Mouse (Mus musculus) hindbrain, embryonic 11.5 days (tissue): ENCODE measurements around the gene Ybx2. TPM values are rescaled to one million over a fixed set of nuclear protein-coding genes. Genes with fewer than 3 reads are reported as not detected.

Experiments
- ATAC-seq: fragments of 200-750 bp; cut with Nextera tagmentation; 2 replicates; pipeline ENCODE4 v1.8.0; 2017; ENCODE audit warnings: mild to moderate bottlenecking, moderate TSS enrichment, moderate library complexity; ENCODE audit not compliant: low FRiP score
- DNase-seq: peaks from one replicate; pipeline ENCODE4 v3.0.0-alpha.2; 2015; ENCODE audit warnings: low spot score
- H3K27ac ChIP-seq: fragments of 300-500 bp; sonication (generic); 2 replicates; pipeline ENCODE4 v1.5.1; 2014; ENCODE audit warnings: mild to moderate bottlenecking, low read depth, low read length
- H3K27me3 ChIP-seq: fragments of 300-500 bp; sonication (generic); 2 replicates; pipeline ENCODE4 v1.6.1; 2014; ENCODE audit warnings: mild to moderate bottlenecking, low read length, moderate library complexity, mixed read lengths; ENCODE audit not compliant: control insufficient read depth, insufficient read depth
- H3K36me3 ChIP-seq: fragments of 300-500 bp; sonication (generic); 2 replicates; pipeline ENCODE4 v1.6.1; 2014; ENCODE audit warnings: mild to moderate bottlenecking, low read length, moderate library complexity, mixed read lengths; ENCODE audit not compliant: control insufficient read depth, insufficient read depth
- H3K4me1 ChIP-seq: fragments of 300-500 bp; sonication (generic); replicated peaks from 2 replicates; pipeline ENCODE4 v1.6.1; 2014; ENCODE audit warnings: low read length, mixed read lengths; ENCODE audit not compliant: control insufficient read depth, insufficient read depth
- H3K4me2 ChIP-seq: fragments of 300-500 bp; sonication (generic); replicated peaks from 2 replicates; pipeline ENCODE4 v1.6.1; 2014; ENCODE audit warnings: mild to moderate bottlenecking, low read depth, low read length
- H3K4me3 ChIP-seq: fragments of 300-500 bp; sonication (generic); 2 replicates; pipeline ENCODE4 v1.5.1; 2014; ENCODE audit warnings: low read depth, low read length
- H3K9ac ChIP-seq: fragments of 300-500 bp; sonication (generic); 2 replicates; pipeline ENCODE4 v1.6.1; 2014; ENCODE audit warnings: low read depth, low read length
- H3K9me3 ChIP-seq: fragments of 300-500 bp; sonication (generic); 2 replicates; pipeline ENCODE4 v1.6.1; 2016; ENCODE audit warnings: low read length; ENCODE audit not compliant: control insufficient read depth
- WGBS: fragments of 180-500 bp; shearing (Covaris S2); extraction: QIAGEN DNeasy Blood & Tissue Kit; methylation state at CpG from one replicate; pipeline ENCODE4 v1.1.7; 2014; 5-methylcytosine and 5-hydroxymethylcytosine counted together
- polyA plus RNA-seq: library from polyadenylated mRNA; unstranded; fragments of >200 nt; fragmentation: Nextera tagmentation; extraction: Ambion mirVana; gene quantifications from 2 replicates; pipeline ENCODE4 v1.2.1, GENCODE M21; 2014

The Ybx2 gene
- polyA plus RNA-seq, 1 experiment from 2014 or later, result 4.8 TPM

DNA sequence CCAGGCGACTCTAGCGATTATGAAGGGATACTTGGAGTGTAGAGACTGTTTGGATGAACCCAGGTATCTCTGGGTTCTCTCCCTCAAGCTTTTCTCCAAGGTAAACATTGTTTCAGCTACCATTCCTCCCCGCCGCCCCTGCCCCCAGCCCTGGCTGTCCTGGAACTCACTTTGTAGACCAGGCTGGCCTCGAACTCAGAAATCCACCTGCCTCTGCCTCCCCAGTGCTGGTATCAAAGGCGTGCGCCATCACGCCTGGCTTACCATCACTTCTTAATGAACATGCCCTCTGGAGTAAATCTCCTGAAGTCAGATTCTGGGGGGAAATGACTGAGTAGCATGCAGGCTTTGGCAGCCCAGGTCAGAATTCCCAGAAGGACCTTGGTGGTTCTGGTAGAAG, 46.6 kb downstream of the Ybx2 start, which contains the start of gene Elp5:
Elp5 (minus strand) TSS at position 293 of the 400 bp plus-strand sequence.
- no peaks in the 10 kb centered on the region for H3K9me3 ChIP-seq
- no peak for DNase-seq
- WGBS, result 71% methylated on average over 8 of the region's 8 CpGs
- ATAC-seq, result no peak
- H3K4me1 ChIP-seq, result peaks cover 11% of the 10 kb centered on the region
- peak within 1 kb of the TSS; percentile 99 for H3K27ac ChIP-seq
- H3K4me2 ChIP-seq, result peak within 1 kb of the TSS; percentile 77
- no peaks in the 10 kb centered on the region for H3K27me3 ChIP-seq
- H3K36me3 ChIP-seq, result 0 out of 2 replicates have a peak, but pooled peaks cover 3% of the 10 kb centered on the region
- peak within 1 kb of the TSS; percentile 98 for H3K9ac ChIP-seq
- H3K4me3 ChIP-seq, result peak within 1 kb of the TSS; percentile 94

- Histone ChIP-seq H3K9me3 (no peaks in the 10 kb centered on the region), H3K27ac (no peak overlapping the region)
- no peak for ATAC-seq
Observed at GRCm38 (mm10) chr11:69982877-69983276, 47.3 kb downstream of the Ybx2 start.

DNA sequence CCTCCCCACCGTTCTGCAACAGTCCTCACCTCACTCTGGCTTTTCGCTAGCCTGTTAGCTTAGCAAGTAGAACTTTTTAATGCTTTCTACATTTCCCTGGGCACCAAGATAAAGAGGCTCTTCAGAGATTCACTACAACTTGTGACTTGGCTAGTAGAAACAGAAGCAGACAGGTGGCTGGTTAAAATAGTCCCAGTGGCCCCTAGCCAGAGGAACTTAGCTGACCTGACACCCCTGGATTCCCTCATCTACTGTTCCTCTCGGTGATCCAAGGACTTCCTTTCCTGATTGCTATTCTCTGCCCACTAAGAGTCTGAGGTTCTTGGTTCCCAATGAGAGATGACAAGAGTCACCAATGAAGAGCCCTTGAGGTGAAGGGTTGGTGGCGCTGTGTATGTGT, 47.8 kb downstream of the Ybx2 start:
- no peak overlapping the region for H3K9ac ChIP-seq
- no peaks in the 10 kb centered on the region for H3K9me3 ChIP-seq
- no peak overlapping the region for H3K4me2 ChIP-seq
- H3K4me1 ChIP-seq, result peaks cover 11% of the 10 kb centered on the region
- H3K4me3 ChIP-seq, result no peak overlapping the region
- no peaks in the 10 kb centered on the region for H3K27me3 ChIP-seq
- ATAC-seq (no peak), DNase-seq (no peak)
- H3K36me3 ChIP-seq, result 0 out of 2 replicates have a peak, but pooled peaks cover 3% of the 10 kb centered on the region
- H3K27ac ChIP-seq, result no peak overlapping the region
- WGBS, result 88% methylated on average over 4 of the region's 4 CpGs

More at GRCm38 (mm10) chr11:69982877-69983276, 47.3 kb downstream of the Ybx2 start:
- peak overlapping the region; percentile 77 for H3K4me2 ChIP-seq
- H3K27me3 ChIP-seq, result no peaks in the 10 kb centered on the region
- 34% methylated on average over 5 of the region's 5 CpGs for WGBS
- peaks cover 11% of the 10 kb centered on the region for H3K4me1 ChIP-seq
- DNase-seq, result no peak
- H3K36me3 ChIP-seq, result 0 out of 2 replicates have a peak, but pooled peaks cover 3% of the 10 kb centered on the region
- peak overlapping the region; percentile 94 for H3K4me3 ChIP-seq
- H3K9ac ChIP-seq, result peak overlapping the region; percentile 4; the same call in 1 of the 2 replicates

- WGBS, result 91% methylated on average over 8 of the region's 8 CpGs
- Histone ChIP-seq H3K36me3 (peaks cover 9% of the 10 kb centered on the region; the same call in 1 of the 2 replicates), H3K27me3 (no peaks in the 10 kb centered on the region), H3K9me3 (no peaks in the 10 kb centered on the region), H3K9ac (no peak overlapping the region), H3K4me2 (no peak overlapping the region), H3K4me1 (peaks cover 11% of the 10 kb centered on the region), H3K4me3 (no peak overlapping the region), H3K27ac (no peak overlapping the region)
- DNase-seq (no peak), ATAC-seq (no peak)
Observed at GRCm38 (mm10) chr11:69984431-69984830, 48.8 kb downstream of the Ybx2 start.

DNA sequence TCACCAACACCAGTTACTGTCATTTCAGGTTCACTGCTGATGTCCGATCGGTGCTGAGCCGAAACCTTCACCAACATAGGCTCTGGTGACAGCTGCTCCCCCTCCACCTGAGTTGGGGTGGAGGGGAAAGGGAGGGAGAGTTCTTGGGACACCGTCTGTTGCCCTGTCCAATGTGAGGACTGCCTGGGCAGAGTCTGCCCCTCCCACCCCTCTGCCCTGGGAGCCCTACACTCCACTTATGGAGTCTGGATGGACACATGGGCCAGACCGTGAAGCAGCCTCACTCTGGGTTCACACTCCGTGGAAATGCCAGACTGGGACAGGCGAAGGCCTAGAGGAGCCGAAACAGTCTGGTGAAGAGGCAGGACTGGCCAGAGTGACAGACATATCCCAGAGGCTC, 54.4 kb downstream of the Ybx2 start:
- Histone ChIP-seq H3K4me1 (peaks cover 8% of the 10 kb centered on the region), H3K4me2 (no peak overlapping the region), H3K27ac (no peak overlapping the region), H3K9ac (no peak overlapping the region), H3K4me3 (no peak overlapping the region), H3K36me3 (peaks cover 9% of the 10 kb centered on the region; the same call in 1 of the 2 replicates), H3K27me3 (no peaks in the 10 kb centered on the region), H3K9me3 (no peaks in the 10 kb centered on the region)
- ATAC-seq (no peak), DNase-seq (no peak)
- 91% methylated on average over 8 of the region's 8 CpGs for WGBS

Other genes starting within 250 kb of the Ybx2 start
- gene Tnfsf12, start 239.9 kb upstream of the Ybx2 start, polyA plus RNA-seq, result 2.2 and 4.0 TPM in 2 replicates
- gene Tnfsfm13, start 239.7 kb upstream of the Ybx2 start, polyA plus RNA-seq, result 0.61 and 1.1 TPM in 2 replicates
- gene Polr2a, start 177.2 kb upstream of the Ybx2 start, polyA plus RNA-seq, result 46.5 and 50.1 TPM in 2 replicates
- 0.57 and 1.1 TPM in 2 replicates for gene Slc35g3, start 173.8 kb upstream of the Ybx2 start, polyA plus RNA-seq
- gene Zbtb4, start 169.9 kb upstream of the Ybx2 start, polyA plus RNA-seq, result 1.3 and 1.7 TPM in 2 replicates
- gene Chrnb1, start 139.9 kb upstream of the Ybx2 start, polyA plus RNA-seq, result 1.2 and 1.5 TPM in 2 replicates
- gene Fgf11, start 133.9 kb upstream of the Ybx2 start, polyA plus RNA-seq, result 2.2 and 2.8 TPM in 2 replicates
- gene Tmem102, start 130.2 kb upstream of the Ybx2 start, polyA plus RNA-seq, result 0.83 and 0.93 TPM in 2 replicates
- gene Gm39566, start 120.5 kb upstream of the Ybx2 start, polyA plus RNA-seq, result not detected in 2 replicates
- not detected in 2 replicates for gene Spem2, start 117.3 kb upstream of the Ybx2 start, polyA plus RNA-seq
- 0.17 and 0.38 TPM in 2 replicates for gene Spem1, start 113.6 kb upstream of the Ybx2 start, polyA plus RNA-seq
- gene Nlgn2, start 98.0 kb upstream of the Ybx2 start, polyA plus RNA-seq, result 11.5 and 16.1 TPM in 2 replicates
- 268 and 276 TPM in 2 replicates for gene Tmem256, start 97.3 kb upstream of the Ybx2 start, polyA plus RNA-seq
- 62.2 and 62.6 TPM in 2 replicates for gene Plscr3, start 89.4 kb upstream of the Ybx2 start, polyA plus RNA-seq
- gene Tnk1, start 77.1 kb upstream of the Ybx2 start, polyA plus RNA-seq, result 0.52 TPM in 1 of 2 replicates, not detected in the other
- gene Tmem95, start 57.8 kb upstream of the Ybx2 start, polyA plus RNA-seq, result not detected in 2 replicates
- 2.3 and 2.4 TPM in 2 replicates for gene Kctd11, start 54.4 kb upstream of the Ybx2 start, polyA plus RNA-seq
- gene Acap1, start 40.3 kb upstream of the Ybx2 start, polyA plus RNA-seq, result 0.45 and 1.4 TPM in 2 replicates
- gene 2810408A11Rik, start 34.8 kb upstream of the Ybx2 start, polyA plus RNA-seq, result 14.5 and 14.7 TPM in 2 replicates
- gene Neurl4, start 34.7 kb upstream of the Ybx2 start, polyA plus RNA-seq, result 15.0 and 20.6 TPM in 2 replicates
- 84.3 and 89.0 TPM in 2 replicates for gene Gps2, start 21.9 kb upstream of the Ybx2 start, polyA plus RNA-seq
- 1,842 and 1,860 TPM in 2 replicates for gene Eif5a, start 13.8 kb upstream of the Ybx2 start, polyA plus RNA-seq
- 7.9 and 9.6 TPM in 2 replicates for gene Slc2a4, start 12.4 kb downstream of the Ybx2 start, polyA plus RNA-seq
- 8.2 and 8.4 TPM in 2 replicates for gene Cldn7, start 29.0 kb downstream of the Ybx2 start, polyA plus RNA-seq
- 23.8 and 26.8 TPM in 2 replicates for gene Ctdnep1, start 45.4 kb downstream of the Ybx2 start, polyA plus RNA-seq
- 154 and 163 TPM in 2 replicates for gene Elp5, start 46.7 kb downstream of the Ybx2 start, polyA plus RNA-seq
- 621 and 643 TPM in 2 replicates for gene Gabarap, start 55.3 kb downstream of the Ybx2 start, polyA plus RNA-seq
- 56.7 and 57.5 TPM in 2 replicates for gene Phf23, start 60.0 kb downstream of the Ybx2 start, polyA plus RNA-seq
- gene Dvl2, start 64.8 kb downstream of the Ybx2 start, polyA plus RNA-seq, result 24.6 and 27.2 TPM in 2 replicates
- gene Acadvl, start 79.6 kb downstream of the Ybx2 start, polyA plus RNA-seq, result 45.1 and 52.1 TPM in 2 replicates
- 13.2 and 18.7 TPM in 2 replicates for gene Dlg4, start 81.1 kb downstream of the Ybx2 start, polyA plus RNA-seq
- gene Asgr1, start 118.3 kb downstream of the Ybx2 start, polyA plus RNA-seq, result 0.29 and 0.40 TPM in 2 replicates
- not detected in 2 replicates for gene Asgr2, start 156.8 kb downstream of the Ybx2 start, polyA plus RNA-seq
- 0.42 TPM in 1 of 2 replicates, not detected in the other for gene Mgl2, start 194.5 kb downstream of the Ybx2 start, polyA plus RNA-seq
- gene Clec10a, start 220.4 kb downstream of the Ybx2 start, polyA plus RNA-seq, result 0.32 and 1.4 TPM in 2 replicates